Mouse (Mus musculus): ENCODE data around the gene Ube2h. TPM values are rescaled to one million over a fixed set of nuclear protein-coding genes. Genes with fewer than 3 reads are reported as not detected.

The Ube2h gene
- polyA plus RNA-seq, 1 experiment from 2014 or later: 47.9 TPM

GRCm38 (mm10) chr6:30267486-30267885 is 36.9 kb downstream of the Ube2h start:
- Histone ChIP-seq H3K4me1 (peaks cover 8% of the 10 kb centered on the region), H3K9ac (replicated peaks) (no peak overlapping the region), H3K4me2 (no peak overlapping the region), H3K27me3 (replicated peaks) (no peaks in the 10 kb centered on the region), H3K9me3 (replicated peaks) (no peaks in the 10 kb centered on the region), H3K4me3 (replicated peaks) (no peak overlapping the region), H3K27ac (replicated peaks) (no peak overlapping the region), H3K36me3 (peaks cover 33% of the 10 kb centered on the region)
- 87% methylated on average over 7 of the region's 7 CpGs for WGBS
- no peak for ATAC-seq (ENCODE audit: low FRiP score)

GRCm38 (mm10) chr6:30265402-30265801 is 38.9 kb downstream of the Ube2h start:
- Histone ChIP-seq H3K9ac (replicated peaks) (no peak overlapping the region), H3K4me2 (no peak overlapping the region), H3K9me3 (replicated peaks) (no peaks in the 10 kb centered on the region), H3K4me1 (peaks cover 8% of the 10 kb centered on the region), H3K27me3 (replicated peaks) (no peaks in the 10 kb centered on the region), H3K36me3 (peaks cover 33% of the 10 kb centered on the region), H3K4me3 (replicated peaks) (no peak overlapping the region), H3K27ac (replicated peaks) (no peak overlapping the region)
- no peak for ATAC-seq (ENCODE audit: low FRiP score)
- WGBS: 70% methylated on average over 4 of the region's 4 CpGs

GRCm38 (mm10) chr6:30263053-30263452 is 41.3 kb downstream of the Ube2h start:
- no peak overlapping the region for H3K4me2 ChIP-seq
- peaks cover 8% of the 10 kb centered on the region for H3K4me1 ChIP-seq
- no peak overlapping the region for H3K4me3 ChIP-seq (replicated peaks)
- no peaks in the 10 kb centered on the region for H3K9me3 ChIP-seq (replicated peaks)
- no peak overlapping the region for H3K9ac ChIP-seq (replicated peaks)
- no peak overlapping the region for H3K27ac ChIP-seq (replicated peaks)
- ATAC-seq (ENCODE audit: low FRiP score): no peak
- H3K27me3 ChIP-seq (replicated peaks): no peaks in the 10 kb centered on the region
- WGBS: 68% methylated on average over 4 of the region's 4 CpGs
- peaks cover 50% of the 10 kb centered on the region for H3K36me3 ChIP-seq

GRCm38 (mm10) chr6:30259271-30259670 is 45.1 kb downstream of the Ube2h start:
- WGBS: 92% methylated on average over 6 of the region's 6 CpGs
- no peaks in the 10 kb centered on the region for H3K27me3 ChIP-seq (replicated peaks)
- no peak overlapping the region for H3K4me2 ChIP-seq

GRCm38 (mm10) chr6:30257962-30258361 is 46.4 kb downstream of the Ube2h start:
- no peaks in the 10 kb centered on the region for H3K9me3 ChIP-seq (replicated peaks)
- no peak overlapping the region for H3K27ac ChIP-seq (replicated peaks)
- H3K36me3 ChIP-seq: peaks cover 40% of the 10 kb centered on the region
- H3K9ac ChIP-seq (replicated peaks): no peak overlapping the region
- 89% methylated on average over 1 of the region's 1 CpGs for WGBS
- no peaks in the 10 kb centered on the region for H3K27me3 ChIP-seq (replicated peaks)
- H3K4me1 ChIP-seq: peaks cover 3% of the 10 kb centered on the region; the same call in 1 of the 2 replicates
- no peak for ATAC-seq (ENCODE audit: low FRiP score)
- no peak overlapping the region for H3K4me2 ChIP-seq
- H3K4me3 ChIP-seq (replicated peaks): no peak overlapping the region

More at GRCm38 (mm10) chr6:30259271-30259670, 45.1 kb downstream of the Ube2h start:
- peaks cover 40% of the 10 kb centered on the region for H3K36me3 ChIP-seq
- H3K27ac ChIP-seq (replicated peaks): no peak overlapping the region
- peaks cover 8% of the 10 kb centered on the region for H3K4me1 ChIP-seq
- H3K4me3 ChIP-seq (replicated peaks): no peak overlapping the region
- H3K9me3 ChIP-seq (replicated peaks): no peaks in the 10 kb centered on the region
- H3K9ac ChIP-seq (replicated peaks): no peak overlapping the region
- no peak for ATAC-seq (ENCODE audit: low FRiP score)

- no peak for ATAC-seq (ENCODE audit: low FRiP score)
- Histone ChIP-seq H3K4me3 (replicated peaks) (no peak overlapping the region), H3K4me2 (no peak overlapping the region), H3K4me1 (no peaks in the 10 kb centered on the region), H3K27me3 (replicated peaks) (no peaks in the 10 kb centered on the region), H3K9me3 (replicated peaks) (no peaks in the 10 kb centered on the region), H3K27ac (replicated peaks) (no peak overlapping the region), H3K9ac (replicated peaks) (no peak overlapping the region), H3K36me3 (peaks cover 53% of the 10 kb centered on the region)
- 91% methylated on average over 1 of the region's 1 CpGs for WGBS
Measured at GRCm38 (mm10) chr6:30255846-30256245, 48.5 kb downstream of the Ube2h start.

- Histone ChIP-seq H3K9me3 (replicated peaks) (no peaks in the 10 kb centered on the region), H3K27me3 (replicated peaks) (no peaks in the 10 kb centered on the region), H3K4me1 (0 out of 2 replicates have a peak, but pooled peaks cover 6% of the 10 kb centered on the region), H3K4me2 (no peak overlapping the region), H3K36me3 (peaks cover 21% of the 10 kb centered on the region), H3K9ac (replicated peaks) (no peak overlapping the region), H3K27ac (replicated peaks) (no peak overlapping the region), H3K4me3 (replicated peaks) (no peak overlapping the region)
- no peak for ATAC-seq (ENCODE audit: low FRiP score)
- whole genome bisulfite sequencing: 97% methylated on average over 5 of the region's 5 CpGs
Measured at GRCm38 (mm10) chr6:30252271-30253010, 51.9 kb downstream of the Ube2h start.

- Histone ChIP-seq H3K4me3 (replicated peaks) (no peak overlapping the region), H3K4me1 (0 out of 2 replicates have a peak, but pooled peaks cover 6% of the 10 kb centered on the region), H3K27me3 (replicated peaks) (no peaks in the 10 kb centered on the region), H3K27ac (replicated peaks) (peak overlapping the region; percentile 56), H3K4me2 (no peak overlapping the region), H3K9ac (replicated peaks) (no peak overlapping the region), H3K36me3 (peaks cover 13% of the 10 kb centered on the region; the same call in 1 of the 2 replicates), H3K9me3 (replicated peaks) (no peaks in the 10 kb centered on the region)
- 77% methylated on average over 3 of the region's 3 CpGs for WGBS
- no peak for ATAC-seq (ENCODE audit: low FRiP score)
Measured at GRCm38 (mm10) chr6:30248708-30249107, 55.6 kb downstream of the Ube2h start.

- 94% methylated on average over 5 of the region's 5 CpGs for whole genome bisulfite sequencing
- Histone ChIP-seq H3K27me3 (replicated peaks) (no peaks in the 10 kb centered on the region), H3K9me3 (replicated peaks) (no peaks in the 10 kb centered on the region), H3K36me3 (peaks cover under 1% of the 10 kb centered on the region; the same call in 1 of the 2 replicates), H3K4me1 (0 out of 2 replicates have a peak, but pooled peaks cover 6% of the 10 kb centered on the region), H3K9ac (replicated peaks) (no peak overlapping the region), H3K4me2 (no peak overlapping the region), H3K27ac (replicated peaks) (no peak overlapping the region), H3K4me3 (replicated peaks) (no peak overlapping the region)
- no peak for ATAC-seq (ENCODE audit: low FRiP score)
Measured at GRCm38 (mm10) chr6:30245940-30246339, 58.4 kb downstream of the Ube2h start.

- Histone ChIP-seq H3K9ac (replicated peaks) (no peak overlapping the region), H3K27ac (replicated peaks) (no peak overlapping the region), H3K27me3 (replicated peaks) (no peaks in the 10 kb centered on the region), H3K4me3 (replicated peaks) (no peak overlapping the region), H3K4me2 (no peak overlapping the region), H3K36me3 (no peaks in the 10 kb centered on the region; the same call in 1 of the 2 replicates), H3K4me1 (0 out of 2 replicates have a peak, but pooled peaks cover 6% of the 10 kb centered on the region), H3K9me3 (replicated peaks) (no peaks in the 10 kb centered on the region)
- ATAC-seq (ENCODE audit: low FRiP score): no peak
- 83% methylated on average over 5 of the region's 5 CpGs for WGBS
Measured at GRCm38 (mm10) chr6:30245397-30245796, 58.9 kb downstream of the Ube2h start.

- peaks cover 8% of the 10 kb centered on the region for H3K36me3 ChIP-seq
- no peaks in the 10 kb centered on the region for H3K27me3 ChIP-seq (replicated peaks)
- H3K9me3 ChIP-seq (replicated peaks): no peaks in the 10 kb centered on the region
- WGBS: 95% methylated on average over 9 of the region's 9 CpGs
- no peak for ATAC-seq (ENCODE audit: low FRiP score)
- no peak overlapping the region for H3K4me3 ChIP-seq (replicated peaks)
- no peak overlapping the region for H3K9ac ChIP-seq (replicated peaks)
- H3K4me2 ChIP-seq: no peak overlapping the region
- 0 out of 2 replicates have a peak, but pooled peaks cover 2% of the 10 kb centered on the region for H3K4me1 ChIP-seq
- no peak overlapping the region for H3K27ac ChIP-seq (replicated peaks)
Measured at GRCm38 (mm10) chr6:30243347-30244007, 60.9 kb downstream of the Ube2h start.

GRCm38 (mm10) chr6:30242928-30243327 is 61.4 kb downstream of the Ube2h start:
- H3K9ac ChIP-seq (replicated peaks): no peak overlapping the region
- H3K4me1 ChIP-seq: no peaks in the 10 kb centered on the region
- no peak overlapping the region for H3K27ac ChIP-seq (replicated peaks)
- H3K36me3 ChIP-seq: peaks cover 8% of the 10 kb centered on the region
- H3K9me3 ChIP-seq (replicated peaks): no peaks in the 10 kb centered on the region
- ATAC-seq (ENCODE audit: low FRiP score): no peak
- H3K4me2 ChIP-seq: no peak overlapping the region
- H3K27me3 ChIP-seq (replicated peaks): no peaks in the 10 kb centered on the region
- no peak overlapping the region for H3K4me3 ChIP-seq (replicated peaks)
- WGBS: 83% methylated on average over 4 of the region's 4 CpGs

All from neural tube, embryonic 15.5 days (tissue).